Mouse (Mus musculus) ES-E14 (cell line): Measurements from ENCODE around the gene 9130213A22Rik. TPM values are rescaled to one million over a fixed set of nuclear protein-coding genes. Genes with fewer than 3 reads are reported as not detected.
A peak's percentile ranks its signal among the peaks of the same experiment; 100 is the strongest.

Experiments
- DNase-seq: peaks from one replicate; pipeline ENCODE4 v3.0.0-alpha.2; 2013; ENCODE audit warnings: low read depth, low spot score
- H3K27ac ChIP-seq: 2 replicates; pipeline ENCODE4 v1.5.1; 2012; ENCODE audit warnings: low read depth, mild to moderate bottlenecking, low read length, moderate library complexity, mixed read lengths; ENCODE audit not compliant: poor library complexity, insufficient read depth, severe bottlenecking
- H3K36me3 ChIP-seq: 2 replicates; pipeline ENCODE4 v1.6.1; 2012; ENCODE audit warnings: mild to moderate bottlenecking, low read length, moderate library complexity, mixed read lengths; ENCODE audit not compliant: control insufficient read depth, poor library complexity, insufficient read depth, severe bottlenecking
- H3K4me1 ChIP-seq, 2 experiments: fragments of 150-350 bp in 1 of 2; sonication (generic) in 1 of 2; 2 replicates each; pipeline ENCODE4 v1.6.1; 2012; ENCODE audit warnings: low read length in 2 of 2, mild to moderate bottlenecking in 1 of 2, mixed read lengths in 1 of 2; ENCODE audit not compliant: control insufficient read depth in 2 of 2, insufficient read depth in 2 of 2, poor library complexity in 1 of 2
- H3K4me3 ChIP-seq, 2 experiments: fragments of 150-350 bp in 1 of 2; sonication (generic) in 1 of 2; 2 replicates each; pipeline ENCODE4 v1.5.1; 2012; ENCODE audit warnings: low read length in 2 of 2, low read depth in 1 of 2, mild to moderate bottlenecking in 1 of 2, mixed read lengths in 1 of 2; ENCODE audit not compliant: insufficient read depth in 1 of 2, poor library complexity in 1 of 2, severe bottlenecking in 1 of 2
- H3K9ac ChIP-seq: 2 replicates; pipeline ENCODE4 v1.6.1; 2012; ENCODE audit warnings: low read depth, mild to moderate bottlenecking, low read length, mixed read lengths; ENCODE audit not compliant: poor library complexity, insufficient read depth, severe bottlenecking
- H3K9me3 ChIP-seq: fragments of 150-350 bp; sonication (generic); 2 replicates; pipeline ENCODE4 v1.6.1; 2012; ENCODE audit warnings: low read depth, mild to moderate bottlenecking, low read length; ENCODE audit not compliant: control insufficient read depth, insufficient read depth
- CHD2 ChIP-seq: IDR thresholded peaks from 2 replicates; pipeline ENCODE4 v1.6.1; 2014; ENCODE audit warnings: mild to moderate bottlenecking, low read depth, low read length, inconsistent platforms
- HCFC1 ChIP-seq: IDR thresholded peaks from 2 replicates; pipeline ENCODE4 v1.6.1; 2012; ENCODE audit warnings: low read length, inconsistent platforms, borderline replicate concordance; ENCODE audit not compliant: insufficient read depth
- MAFK ChIP-seq: IDR thresholded peaks from 2 replicates; pipeline ENCODE4 v1.6.1; 2014; ENCODE audit warnings: mild to moderate bottlenecking, low read depth, low read length, inconsistent platforms; ENCODE audit not compliant: insufficient read depth
- ZC3H11A ChIP-seq: IDR thresholded peaks from 2 replicates; pipeline ENCODE4 v1.6.1; 2012; ENCODE audit warnings: low read depth, mild to moderate bottlenecking, inconsistent platforms, low read length, borderline replicate concordance
- ZNF384 ChIP-seq: IDR thresholded peaks from 2 replicates; pipeline ENCODE4 v1.6.1; 2012; ENCODE audit warnings: low read depth, low read length, inconsistent platforms
- in situ Hi-C, 2 experiments: fragments of 600-800 bp; cut with MboI; formaldehyde crosslinking; loops; one replicate each; pipeline ENCODE4 v1.15.1; 2025; ENCODE audit warnings: low sequenced_read_pairs in 2 of 2, inconsistent platforms in 1 of 2; ENCODE audit not compliant: unreplicated experiment in 2 of 2
- total RNA-seq: library from RNA; depleted of rRNA; stranded (reverse); fragments of 300-350 nt; gene quantifications from 2 replicates; pipeline ENCODE4 v1.2.3, GENCODE M21; 2012

9130213A22Rik gene
- total RNA-seq, 1 experiment = not detected

GRCm38 (mm10) chr11:69075764-69076479 lies 46.5 kb downstream of the 9130213A22Rik start:
- H3K4me1 ChIP-seq = peaks cover 0 to 15% of the 10 kb centered on the region in 2 experiments; a peak in 2 of 4 replicates
- no peak overlapping the region for H3K27ac ChIP-seq
- H3K36me3 ChIP-seq = no peaks in the 10 kb centered on the region
- H3K9ac ChIP-seq = no peak overlapping the region
- in situ Hi-C loops = no loop called here
- TF ChIP-seq HCFC1 (no peak), CHD2 (no peak), ZNF384 (no peak), ZC3H11A (no peak), MAFK (no peak)
- DNase-seq = peak; percentile 78
- H3K4me3 ChIP-seq = no peak overlapping the region
- H3K9me3 ChIP-seq = no peaks in the 10 kb centered on the region

GRCm38 (mm10) chr11:69074776-69075069 lies 47.7 kb downstream of the 9130213A22Rik start:
- no peak for DNase-seq
- H3K27ac ChIP-seq = no peak overlapping the region
- H3K9me3 ChIP-seq = no peaks in the 10 kb centered on the region
- H3K4me3 ChIP-seq = no peak overlapping the region
- H3K36me3 ChIP-seq = no peaks in the 10 kb centered on the region
- TF ChIP-seq HCFC1 (no peak), MAFK (no peak), CHD2 (no peak)
- no peak overlapping the region for H3K9ac ChIP-seq
- in situ Hi-C loops = no loop called here
- H3K4me1 ChIP-seq = peaks cover 0 to 13% of the 10 kb centered on the region in 2 experiments; a peak in 2 of 4 replicates

DNA sequence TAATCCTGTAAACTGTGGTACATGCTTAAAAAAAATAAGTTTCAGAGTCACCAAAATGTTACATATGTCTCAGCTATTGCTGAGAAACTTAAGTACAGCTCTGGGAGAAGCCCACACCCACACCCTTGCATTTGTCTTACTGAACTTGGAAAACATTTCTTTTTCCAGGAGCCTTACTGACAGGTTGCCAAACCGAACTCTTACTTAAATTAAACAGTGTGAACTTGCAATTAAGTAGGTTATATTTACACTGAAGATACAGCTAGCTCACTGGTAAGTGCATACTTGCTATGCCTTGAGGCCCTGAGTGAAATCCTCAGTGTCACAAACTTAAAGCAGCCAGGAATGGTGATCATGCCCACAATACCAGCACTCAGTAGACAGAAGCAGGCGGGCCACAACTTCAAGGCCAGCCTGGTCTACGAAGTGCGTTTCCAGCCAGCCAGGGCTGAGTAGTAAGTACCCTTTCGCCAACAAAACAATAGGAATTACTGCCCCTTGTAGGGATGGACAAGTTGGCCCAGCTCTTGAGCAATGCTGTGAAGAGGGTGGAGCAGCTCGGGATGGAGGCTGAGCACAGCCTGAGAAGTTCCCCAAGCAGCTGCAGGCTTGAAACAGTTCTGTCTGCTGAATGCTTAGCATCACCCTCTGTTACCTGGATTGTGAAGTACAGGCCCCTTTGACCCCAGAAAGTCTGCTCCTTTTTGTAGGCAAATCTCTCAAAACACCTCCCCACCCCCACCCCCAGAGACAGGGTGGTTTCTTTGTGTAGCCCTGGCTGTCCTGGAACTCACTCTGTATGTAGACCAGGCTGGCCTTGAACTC lies 48.2 kb downstream of the 9130213A22Rik start:
- peak overlapping the region; percentile 44 for H3K27ac ChIP-seq
- no peak overlapping the region for H3K9ac ChIP-seq
- H3K4me1 ChIP-seq = peaks cover 0 to 13% of the 10 kb centered on the region in 2 experiments; a peak in 2 of 4 replicates
- in situ Hi-C loops = no loop called here
- DNase-seq = no peak
- H3K9me3 ChIP-seq = no peaks in the 10 kb centered on the region
- no peaks in the 10 kb centered on the region for H3K36me3 ChIP-seq
- no peak overlapping the region for H3K4me3 ChIP-seq
- TF ChIP-seq CHD2 (no peak), ZNF384 (no peak), MAFK (no peak), HCFC1 (no peak), ZC3H11A (no peak)

GRCm38 (mm10) chr11:69073065-69073888 lies 49.1 kb downstream of the 9130213A22Rik start:
- in situ Hi-C loops = no loop called here
- DNase-seq = peak; percentile 93
- no peaks in the 10 kb centered on the region for H3K36me3 ChIP-seq
- TF ChIP-seq MAFK = peak; percentile 55
- TF ChIP-seq ZNF384 = no peak
- TF ChIP-seq CHD2 = peak; percentile 53; the same call in 1 of the 2 replicates
- TF ChIP-seq HCFC1 = peak; percentile 86
- peak overlapping the region in 1 of 2 experiments; percentile 1; a peak in 2 of 4 replicates for H3K4me3 ChIP-seq
- H3K27ac ChIP-seq = no peak overlapping the region; the same call in 1 of the 2 replicates
- peaks cover 0 to 12% of the 10 kb centered on the region in 2 experiments; a peak in 2 of 4 replicates for H3K4me1 ChIP-seq
- H3K9ac ChIP-seq = peak overlapping the region; percentile 63; the same call in 1 of the 2 replicates
- H3K9me3 ChIP-seq = no peaks in the 10 kb centered on the region
